Mouse (Mus musculus): ENCODE data around the gene Tfe3. TPM values are rescaled to one million over a fixed set of nuclear protein-coding genes. Genes with fewer than 3 reads are reported as not detected.
"Not testable (repeated sequence)": the region's sequence is repeated elsewhere in the genome, so short reads cannot be mapped to it uniquely, and the experiment has no call there.

The Tfe3 gene
- total RNA-seq, 1 experiment, result 32.3 TPM

- H3K27ac ChIP-seq (ENCODE audit: insufficient read depth, low read depth, low read length, poor library complexity, severe bottlenecking), result no peak overlapping the region
- TF ChIP-seq HCFC1 (IDR thresholded peaks at IDR 0.05; ENCODE audit: borderline replicate concordance, insufficient read depth, low read length) (no peak), CHD2 (IDR thresholded peaks at IDR 0.05; ENCODE audit: low read depth, low read length) (no peak), MAFK (IDR thresholded peaks at IDR 0.05; ENCODE audit: insufficient read depth, low read depth, low read length) (no peak), ZC3H11A (IDR thresholded peaks at IDR 0.05; ENCODE audit: borderline replicate concordance, low read depth, low read length) (no peak), ZNF384 (IDR thresholded peaks at IDR 0.05; ENCODE audit: low read depth, low read length) (no peak)
- no peaks in the 10 kb centered on the region for H3K9me3 ChIP-seq (ENCODE audit: control insufficient read depth, insufficient read depth, low read depth, low read length)
- no peak overlapping the region; the same call in 1 of the 2 replicates for H3K9ac ChIP-seq (ENCODE audit: insufficient read depth, low read depth, low read length, poor library complexity, severe bottlenecking)
- DNase-seq (ENCODE audit: low read depth, low spot score), result no peak
- in situ Hi-C loops (cut with MboI; ENCODE audit: low sequenced_read_pairs in 2 of 2, unreplicated experiment in 2 of 2), result no loop called here
- H3K4me1 ChIP-seq (ENCODE audit: control insufficient read depth in 2 of 2, insufficient read depth in 2 of 2, low read length in 2 of 2, poor library complexity in 1 of 2), result 0 out of 4 replicates have a peak, but pooled peaks cover 0 to 3% of the 10 kb centered on the region in 2 experiments
- H3K36me3 ChIP-seq (ENCODE audit: control insufficient read depth, insufficient read depth, low read length, poor library complexity, severe bottlenecking), result no peaks in the 10 kb centered on the region
- H3K4me3 ChIP-seq (ENCODE audit: insufficient read depth in 1 of 2, low read depth in 1 of 2, low read length in 2 of 2, poor library complexity in 1 of 2, severe bottlenecking in 1 of 2), result no peak overlapping the region
These were observed 16.9 kb upstream of the Tfe3 start for GRCm38 (mm10) chrX:7745429-7745828.

- Histone ChIP-seq H3K36me3 (ENCODE audit: control insufficient read depth, insufficient read depth, low read length, poor library complexity, severe bottlenecking) (no peaks in the 10 kb centered on the region), H3K9ac (ENCODE audit: insufficient read depth, low read depth, low read length, poor library complexity, severe bottlenecking) (peak within 1 kb of the TSS; percentile 82), H3K9me3 (ENCODE audit: control insufficient read depth, insufficient read depth, low read depth, low read length) (no peaks in the 10 kb centered on the region), H3K4me3 (ENCODE audit: insufficient read depth in 1 of 2, low read depth in 1 of 2, low read length in 2 of 2, poor library complexity in 1 of 2, severe bottlenecking in 1 of 2) (peak within 1 kb of the TSS; percentile 92 to 93), H3K4me1 (ENCODE audit: control insufficient read depth in 2 of 2, insufficient read depth in 2 of 2, low read length in 2 of 2, poor library complexity in 1 of 2) (0 out of 4 replicates have a peak, but pooled peaks cover 2 to 3% of the 10 kb centered on the region in 2 experiments), H3K27ac (ENCODE audit: insufficient read depth, low read depth, low read length, poor library complexity, severe bottlenecking) (peak within 1 kb of the TSS; percentile 76)
- peak; percentile 72 for DNase-seq (ENCODE audit: low read depth, low spot score)
- no peak for TF ChIP-seq ZC3H11A (IDR thresholded peaks at IDR 0.05; ENCODE audit: borderline replicate concordance, low read depth, low read length)
- TF ChIP-seq CHD2 (IDR thresholded peaks at IDR 0.05; ENCODE audit: low read depth, low read length), result no peak
- no peak for TF ChIP-seq ZNF384 (IDR thresholded peaks at IDR 0.05; ENCODE audit: low read depth, low read length)
- TF ChIP-seq MAFK (IDR thresholded peaks at IDR 0.05; ENCODE audit: insufficient read depth, low read depth, low read length), result no peak
- no peak for TF ChIP-seq HCFC1 (IDR thresholded peaks at IDR 0.05; ENCODE audit: borderline replicate concordance, insufficient read depth, low read length)
- in situ Hi-C loops (cut with MboI; ENCODE audit: low sequenced_read_pairs in 2 of 2, unreplicated experiment in 2 of 2), result no loop called here
These were observed 11.8 kb upstream of the Tfe3 start, which contains the start of gene Ccdc120 for GRCm38 (mm10) chrX:7750432-7751116. Gene Ccdc120 (minus strand): TSS chrX:7750905.

GRCm38 (mm10) chrX:7753627-7754026 is 8.7 kb upstream of the Tfe3 start:
- DNase-seq (ENCODE audit: low read depth, low spot score); in situ Hi-C loops (cut with MboI; ENCODE audit: low sequenced_read_pairs in 2 of 2, unreplicated experiment in 2 of 2); H3K4me3 ChIP-seq (ENCODE audit: insufficient read depth in 1 of 2, low read depth in 1 of 2, low read length in 2 of 2, poor library complexity in 1 of 2, severe bottlenecking in 1 of 2); H3K9me3 ChIP-seq (ENCODE audit: control insufficient read depth, insufficient read depth, low read depth, low read length); H3K27ac ChIP-seq (ENCODE audit: insufficient read depth, low read depth, low read length, poor library complexity, severe bottlenecking); H3K36me3 ChIP-seq (ENCODE audit: control insufficient read depth, insufficient read depth, low read length, poor library complexity, severe bottlenecking); H3K9ac ChIP-seq (ENCODE audit: insufficient read depth, low read depth, low read length, poor library complexity, severe bottlenecking); H3K4me1 ChIP-seq (ENCODE audit: control insufficient read depth in 2 of 2, insufficient read depth in 2 of 2, low read length in 2 of 2, poor library complexity in 1 of 2): not testable (repeated sequence)

GRCm38 (mm10) chrX:7762921-7763197 is 499 bp downstream of the Tfe3 start:
- no peak for DNase-seq (ENCODE audit: low read depth, low spot score)
- peak overlapping the region; percentile 95 for H3K27ac ChIP-seq (ENCODE audit: insufficient read depth, low read depth, low read length, poor library complexity, severe bottlenecking)

More at GRCm38 (mm10) chrX:7762921-7763197, 499 bp downstream of the Tfe3 start:
- peaks cover 2 to 9% of the 10 kb centered on the region in 2 experiments; a peak in 2 of 4 replicates for H3K4me1 ChIP-seq (ENCODE audit: control insufficient read depth in 2 of 2, insufficient read depth in 2 of 2, low read length in 2 of 2, poor library complexity in 1 of 2)
- H3K36me3 ChIP-seq (ENCODE audit: control insufficient read depth, insufficient read depth, low read length, poor library complexity, severe bottlenecking), result peaks cover 20% of the 10 kb centered on the region
- in situ Hi-C loops (cut with MboI; ENCODE audit: low sequenced_read_pairs in 2 of 2, unreplicated experiment in 2 of 2), result no loop called here
- no peaks in the 10 kb centered on the region for H3K9me3 ChIP-seq (ENCODE audit: control insufficient read depth, insufficient read depth, low read depth, low read length)
- TF ChIP-seq ZC3H11A (IDR thresholded peaks at IDR 0.05; ENCODE audit: borderline replicate concordance, low read depth, low read length) (no peak), CHD2 (IDR thresholded peaks at IDR 0.05; ENCODE audit: low read depth, low read length) (no peak), ZNF384 (IDR thresholded peaks at IDR 0.05; ENCODE audit: low read depth, low read length) (no peak), HCFC1 (IDR thresholded peaks at IDR 0.05; ENCODE audit: borderline replicate concordance, insufficient read depth, low read length) (no peak), MAFK (IDR thresholded peaks at IDR 0.05; ENCODE audit: insufficient read depth, low read depth, low read length) (no peak)
- H3K4me3 ChIP-seq (ENCODE audit: insufficient read depth in 1 of 2, low read depth in 1 of 2, low read length in 2 of 2, poor library complexity in 1 of 2, severe bottlenecking in 1 of 2), result peak overlapping the region; percentile 88 to 93
- peak overlapping the region; percentile 88 for H3K9ac ChIP-seq (ENCODE audit: insufficient read depth, low read depth, low read length, poor library complexity, severe bottlenecking)
